Mouse (Mus musculus) liver, embryonic 14.5 days (tissue): ENCODE measurements around the gene Lztfl1. TPM values are rescaled to one million over a fixed set of nuclear protein-coding genes. Genes with fewer than 3 reads are reported as not detected.
A peak's percentile ranks its signal among the peaks of the same experiment; 100 is the strongest.

Experiments
- ATAC-seq: fragments of 200-750 bp; cut with Nextera tagmentation; 2 replicates; pipeline ENCODE4 v1.8.0; 2017; ENCODE audit warnings: moderate number of reproducible peaks, mild to moderate bottlenecking, moderate library complexity; ENCODE audit not compliant: insufficient read depth
- DNase-seq, 3 experiments: peaks; one replicate each; pipeline ENCODE4 v3.0.0-alpha.2; 2012 to 2013; ENCODE audit warnings: low read depth in 3 of 3, low spot score in 3 of 3
- H3K27ac ChIP-seq: fragments of 300-500 bp; sonication (generic); 2 replicates; pipeline ENCODE4 v1.5.1; 2014; ENCODE audit warnings: moderate library complexity, mild to moderate bottlenecking, control low read depth, inconsistent platforms
- H3K27me3 ChIP-seq: fragments of 300-500 bp; sonication (generic); 2 replicates; pipeline ENCODE4 v1.6.1; 2014; ENCODE audit warnings: mild to moderate bottlenecking, low read length, moderate library complexity; ENCODE audit not compliant: control insufficient read depth, insufficient read depth
- H3K36me3 ChIP-seq: fragments of 300-500 bp; sonication (generic); replicated peaks from 2 replicates; pipeline ENCODE4 v1.6.1; 2014; ENCODE audit warnings: low read depth; ENCODE audit not compliant: control insufficient read depth, insufficient read depth
- H3K4me1 ChIP-seq, 2 experiments: fragments of 200-500 bp in 1 of 2; fragments of 300-500 bp in 1 of 2; sonication (generic) in 1 of 2; replicated peaks; 2 replicates each; pipeline ENCODE4 v1.6.1; 2012 to 2014; ENCODE audit warnings: antibody characterized with exemption in 1 of 2, inconsistent platforms in 1 of 2, low read length in 1 of 2; ENCODE audit not compliant: control insufficient read depth in 2 of 2, insufficient read depth in 2 of 2
- H3K4me2 ChIP-seq: fragments of 300-500 bp; sonication (generic); 2 replicates; pipeline ENCODE4 v1.6.1; 2014; ENCODE audit warnings: low read depth, mild to moderate bottlenecking, control low read depth, moderate library complexity
- H3K4me3 ChIP-seq, 2 experiments: fragments of 200-500 bp in 1 of 2; fragments of 300-500 bp in 1 of 2; sonication (generic) in 1 of 2; 2 replicates each; pipeline ENCODE4 v1.5.1; 2012 to 2014; ENCODE audit warnings: low read depth in 2 of 2, low read length in 2 of 2, mild to moderate bottlenecking in 2 of 2, control low read depth in 1 of 2, inconsistent platforms in 1 of 2, moderate library complexity in 1 of 2; ENCODE audit not compliant: insufficient read depth in 1 of 2
- H3K9ac ChIP-seq: fragments of 300-500 bp; sonication (generic); replicated peaks from 2 replicates; pipeline ENCODE4 v1.6.1; 2014; ENCODE audit warnings: mild to moderate bottlenecking, control low read depth, moderate library complexity
- H3K9me3 ChIP-seq: fragments of 300-500 bp; sonication (generic); 2 replicates; pipeline ENCODE4 v1.6.1; 2016; ENCODE audit warnings: low read length, mixed read lengths; ENCODE audit not compliant: control insufficient read depth
- CTCF ChIP-seq: IDR thresholded peaks from 2 replicates; pipeline ENCODE4 v1.5.1; 2016; ENCODE audit warnings: antibody characterized with exemption, low read depth, control low read depth
- EP300 ChIP-seq: IDR thresholded peaks from 2 replicates; pipeline ENCODE4 v1.6.1; 2016; ENCODE audit warnings: antibody characterized with exemption, low read depth
- WGBS: fragments of 180-500 bp; shearing (Covaris S2); extraction: QIAGEN DNeasy Blood & Tissue Kit; methylation state at CpG from one replicate; pipeline ENCODE4 v1.1.7; 2014; ENCODE audit not compliant: insufficient replicate concordance; 5-methylcytosine and 5-hydroxymethylcytosine counted together
- polyA plus RNA-seq, 2 experiments: library from polyadenylated mRNA; depleted of rRNA in 1 of 2; stranded (reverse) in 1 of 2; unstranded in 1 of 2; fragments of >200 nt; fragmentation: Nextera tagmentation in 1 of 2; extraction: Ambion mirVana in 1 of 2; gene quantifications; 2 replicates each; pipeline versions ENCODE4 v1.2.1 to v1.2.3; 2012 to 2014

The Lztfl1 gene
- 5.2 and 5.9 TPM in 2 replicates for polyA plus RNA-seq (2012; rRNA removed)
- 24.3 and 26.0 TPM in 2 replicates for polyA plus RNA-seq (2014; fragmentation: Nextera tagmentation; extraction: Ambion mirVana)

- Histone ChIP-seq H3K4me1 (peaks cover 5 to 9% of the 10 kb centered on the region in 2 experiments), H3K27ac (peak within 1 kb of the TSS; percentile 64), H3K4me2 (peak within 1 kb of the TSS; percentile 92), H3K27me3 (0 out of 2 replicates have a peak, but pooled peaks cover 3% of the 10 kb centered on the region), H3K36me3 (no peaks in the 10 kb centered on the region), H3K4me3 (peak within 1 kb of the TSS; percentile 80 to 84), H3K9me3 (no peaks in the 10 kb centered on the region), H3K9ac (peak within 1 kb of the TSS; percentile 85)
- WGBS, result under 1% methylated on average over 55 of the region's 55 CpGs
- peak; percentile 100 for ATAC-seq
- TF ChIP-seq CTCF, result no peak
- TF ChIP-seq EP300, result no peak; the same call in 1 of the 2 replicates
- peak; percentile 99 to 100 (median 99) for DNase-seq
Observed at GRCm38 (mm10) chr9:123717186-123718008, at the start of gene Lztfl1. TSS of gene Lztfl1 (minus strand) at chr9:123717697.

DNA sequence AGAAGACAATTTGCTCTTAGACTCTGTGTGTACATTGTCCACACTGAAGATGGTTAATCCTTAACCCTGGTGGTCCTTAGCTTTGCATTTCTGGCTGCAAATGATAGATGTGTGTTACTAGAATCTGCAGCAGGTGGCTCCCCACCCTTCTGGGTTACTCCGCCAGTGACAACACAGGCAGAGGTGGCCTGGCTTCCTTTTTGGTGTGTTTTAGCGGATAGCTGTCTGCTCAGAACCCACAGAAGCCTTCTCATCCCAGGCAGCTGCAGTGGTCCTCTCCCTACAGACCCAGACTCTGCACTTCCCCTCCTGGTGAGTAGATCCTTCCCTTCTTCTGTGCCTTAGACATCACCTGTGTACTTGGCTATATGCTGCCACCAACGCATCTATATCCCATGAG, 49.5 kb upstream of the Lztfl1 start:
- no peak overlapping the region for H3K4me2 ChIP-seq
- H3K4me3 ChIP-seq, result no peak overlapping the region
- TF ChIP-seq CTCF, result no peak
- no peak for TF ChIP-seq EP300
- no peaks in the 10 kb centered on the region for H3K36me3 ChIP-seq
- H3K4me1 ChIP-seq, result no peaks in the 10 kb centered on the region
- WGBS, result 61% methylated on average over 3 of the region's 3 CpGs
- DNase-seq (no peak), ATAC-seq (no peak)
- H3K9me3 ChIP-seq, result no peaks in the 10 kb centered on the region
- no peaks in the 10 kb centered on the region for H3K27me3 ChIP-seq
- H3K27ac ChIP-seq, result no peak overlapping the region
- no peak overlapping the region for H3K9ac ChIP-seq

- no peak overlapping the region for H3K27ac ChIP-seq
- H3K9ac ChIP-seq, result no peak overlapping the region
- H3K4me1 ChIP-seq, result no peaks in the 10 kb centered on the region
- WGBS, result 54% methylated on average over 3 of the region's 3 CpGs
- TF ChIP-seq EP300 (no peak), CTCF (no peak)
- H3K4me2 ChIP-seq, result no peak overlapping the region
- H3K4me3 ChIP-seq, result no peak overlapping the region
- no peaks in the 10 kb centered on the region for H3K9me3 ChIP-seq
- no peaks in the 10 kb centered on the region for H3K27me3 ChIP-seq
- no peak for ATAC-seq
- no peak for DNase-seq
- H3K36me3 ChIP-seq, result no peaks in the 10 kb centered on the region
Observed at GRCm38 (mm10) chr9:123763771-123764170, 46.3 kb upstream of the Lztfl1 start.

DNA sequence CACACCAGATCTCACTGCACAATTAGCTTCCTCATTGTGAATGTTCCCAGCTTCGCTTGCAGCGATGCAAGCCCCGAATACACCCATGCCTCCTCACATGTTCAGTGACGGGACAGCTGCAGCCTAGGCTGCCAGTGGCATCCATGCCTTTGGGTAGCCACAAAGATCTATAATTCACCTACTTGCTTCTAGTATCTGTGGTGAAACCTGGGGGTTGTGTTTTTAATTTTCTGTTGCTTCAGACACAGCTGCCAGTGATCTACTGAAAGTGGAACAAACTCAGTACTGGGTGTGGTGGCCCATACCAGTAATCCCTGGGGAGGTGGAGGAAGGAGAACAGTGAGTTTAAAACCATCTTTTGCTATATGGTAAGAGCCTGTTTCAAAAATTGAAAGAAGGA, 45.4 kb upstream of the Lztfl1 start:
- 70% methylated on average over 4 of the region's 4 CpGs for WGBS
- ATAC-seq (no peak), DNase-seq (no peak)
- Histone ChIP-seq H3K4me1 (no peaks in the 10 kb centered on the region), H3K27me3 (no peaks in the 10 kb centered on the region), H3K4me2 (no peak overlapping the region), H3K27ac (no peak overlapping the region), H3K4me3 (no peak overlapping the region), H3K9ac (no peak overlapping the region), H3K9me3 (no peaks in the 10 kb centered on the region), H3K36me3 (no peaks in the 10 kb centered on the region)
- TF ChIP-seq CTCF (no peak), EP300 (no peak)

GRCm38 (mm10) chr9:123760806-123761205, 43.3 kb upstream of the Lztfl1 start:
- Histone ChIP-seq H3K4me1 (no peaks in the 10 kb centered on the region), H3K4me3 (no peak overlapping the region)
- WGBS, result 52% methylated on average over 3 of the region's 3 CpGs

More at GRCm38 (mm10) chr9:123760806-123761205, 43.3 kb upstream of the Lztfl1 start:
- Histone ChIP-seq H3K9me3 (no peaks in the 10 kb centered on the region), H3K4me2 (no peak overlapping the region), H3K27me3 (no peaks in the 10 kb centered on the region), H3K27ac (no peak overlapping the region), H3K9ac (no peak overlapping the region), H3K36me3 (no peaks in the 10 kb centered on the region)
- ATAC-seq (no peak), DNase-seq (no peak)
- TF ChIP-seq EP300 (no peak), CTCF (no peak)
